Mouse (Mus musculus): ENCODE results near the gene 2210011C24Rik.

The 2210011C24Rik gene

DNA sequence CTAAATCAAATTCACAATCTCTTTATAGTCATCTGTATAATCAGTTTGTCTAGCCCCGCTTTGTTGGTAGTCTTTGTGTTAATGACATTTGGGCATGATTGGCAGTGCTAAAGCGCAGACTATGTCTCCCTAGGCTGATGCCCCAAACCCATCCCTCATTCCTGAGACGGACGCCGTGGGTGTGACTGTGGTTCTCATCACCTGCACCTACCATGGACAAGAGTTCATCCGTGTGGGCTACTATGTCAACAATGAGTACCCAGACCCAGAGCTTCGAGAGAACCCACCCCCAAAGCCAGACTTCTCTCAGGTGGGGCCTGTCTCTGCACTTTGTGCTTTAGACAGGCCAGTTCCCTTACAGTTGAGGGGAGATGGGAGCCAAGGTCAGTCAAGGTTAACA lies 44.3 kb downstream of the 2210011C24Rik start:
- no peak for DNase-seq (ENCODE audit: low read depth in 1 of 2, low spot score in 2 of 2)

DNA sequence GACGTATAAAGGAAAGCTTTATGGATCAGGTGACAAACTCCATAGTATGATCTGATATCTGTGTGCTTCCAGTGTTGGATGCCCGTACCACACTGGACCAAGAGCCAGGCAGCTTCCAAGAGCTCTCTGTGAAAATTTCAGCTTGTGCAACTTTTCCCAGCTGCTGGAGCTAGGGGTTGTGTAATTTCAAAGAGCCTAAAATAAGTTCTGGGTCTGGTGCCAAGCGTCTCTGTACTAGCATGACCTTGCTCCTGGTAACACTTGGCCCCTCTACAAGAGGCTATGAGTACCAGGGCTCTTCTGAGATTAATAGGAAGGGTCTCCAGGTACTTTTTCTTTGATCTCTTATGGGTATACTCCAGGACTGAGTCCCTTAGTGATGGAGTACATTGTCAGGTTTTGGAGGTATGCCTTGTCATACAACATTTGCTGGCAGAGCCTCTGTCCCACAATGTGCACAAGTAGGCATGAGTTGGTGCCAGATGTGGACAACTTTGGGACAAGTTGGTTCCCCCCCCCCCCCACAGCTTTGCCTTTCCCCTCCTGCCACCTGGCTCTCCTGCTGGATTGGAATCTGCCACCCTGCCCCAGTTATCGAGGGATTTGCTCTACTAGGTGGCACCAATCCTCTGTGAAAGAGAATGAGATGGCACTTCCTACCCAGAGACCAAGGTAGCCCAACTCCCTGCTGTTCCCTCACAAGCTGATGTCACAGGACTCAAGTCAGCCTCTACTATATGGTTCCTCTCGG lies 47.8 kb downstream of the 2210011C24Rik start:
- DNase-seq (ENCODE audit: low read depth in 1 of 2, low spot score in 2 of 2), result no peak

Data from monocyte, adult 2 months (primary cell).